Mouse (Mus musculus) gastrocnemius, postnatal 4 days (tissue): Measurements from ENCODE around the gene Rtn4rl1. TPM values are rescaled to one million over a fixed set of nuclear protein-coding genes. Genes with fewer than 3 reads are reported as not detected.
"Not testable (repeated sequence)": the region's sequence is repeated elsewhere in the genome, so short reads cannot be mapped to it uniquely, and the experiment has no call there.

ENCODE experiments used
- DNase-seq, 2 experiments: peaks; one replicate each; pipeline ENCODE4 v3.0.0; 2021 to 2022; ENCODE audit warnings: low spot score in 2 of 2, mixed read lengths in 2 of 2
- total RNA-seq, 2 experiments: library from RNA; stranded (reverse); gene quantifications; 2 replicates each; pipeline ENCODE4 v1.2.3; 2021

Gene Rtn4rl1
- total RNA-seq, 2 experiments from 2014 or later = 4.2 to 5.0 TPM

- DNase-seq = peak in 1 of 2 experiments; percentile 29
Measured at GRCm38 (mm10) chr11:75164750-75165149, 28.8 kb upstream of the Rtn4rl1 start.

- DNase-seq = peak; percentile 60 to 78
Measured at GRCm38 (mm10) chr11:75165441-75166192, 28.0 kb upstream of the Rtn4rl1 start.

GRCm38 (mm10) chr11:75166193-75166842, 27.3 kb upstream of the Rtn4rl1 start:
- peak in 1 of 2 experiments; percentile 52 for DNase-seq

- DNase-seq = peak in 1 of 2 experiments; percentile 48
Measured at GRCm38 (mm10) chr11:75166861-75167642, 26.5 kb upstream of the Rtn4rl1 start.

- peak in 1 of 2 experiments; percentile 63 for DNase-seq
Measured at GRCm38 (mm10) chr11:75167643-75168589, 25.7 kb upstream of the Rtn4rl1 start.

DNA sequence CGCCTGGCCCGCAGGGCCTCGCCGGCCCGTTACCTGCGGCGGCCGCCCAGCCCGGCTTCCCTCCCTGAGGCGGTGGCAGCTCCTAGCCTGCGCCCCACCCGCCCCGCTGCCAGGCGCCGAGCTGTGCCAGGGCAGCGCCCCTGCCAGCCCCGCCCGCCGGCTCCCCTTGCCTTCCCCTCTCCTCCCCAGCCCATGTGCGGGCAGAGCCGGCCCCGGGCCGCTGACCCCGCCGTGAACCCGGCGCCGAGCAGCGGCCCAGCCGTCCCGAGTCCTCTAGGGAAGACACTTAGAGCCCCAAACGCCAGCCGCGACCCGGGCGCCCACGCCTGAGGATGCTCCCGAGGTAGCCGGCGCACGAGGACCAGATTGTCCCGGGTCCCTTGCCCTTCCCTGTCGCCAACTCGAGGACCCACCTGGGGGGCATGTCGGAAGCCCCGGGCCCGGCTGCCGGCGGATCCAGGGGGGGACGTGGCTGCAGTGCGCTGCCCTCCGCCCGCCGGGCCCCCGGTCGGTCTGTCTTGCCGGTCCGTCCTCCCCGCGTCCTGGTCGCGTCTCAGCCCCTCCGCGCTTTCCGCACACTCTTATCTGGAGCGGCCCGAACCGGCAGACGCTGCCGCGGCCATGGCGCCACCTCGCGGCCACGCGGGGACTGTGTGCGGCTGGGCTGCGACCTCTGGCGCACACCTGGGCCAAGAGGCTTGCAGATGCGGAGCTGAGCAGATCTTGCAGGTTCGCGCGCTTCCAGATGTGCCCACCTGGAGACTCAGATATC, 24.8 kb upstream of the Rtn4rl1 start:
- peak; percentile 85 to 89 for DNase-seq

- peak in 1 of 2 experiments; percentile 37 for DNase-seq
Measured at GRCm38 (mm10) chr11:75169405-75170080, 24.0 kb upstream of the Rtn4rl1 start, which contains the start of gene Hic1. Hic1 (minus strand) TSS chr11:75169519.

DNA sequence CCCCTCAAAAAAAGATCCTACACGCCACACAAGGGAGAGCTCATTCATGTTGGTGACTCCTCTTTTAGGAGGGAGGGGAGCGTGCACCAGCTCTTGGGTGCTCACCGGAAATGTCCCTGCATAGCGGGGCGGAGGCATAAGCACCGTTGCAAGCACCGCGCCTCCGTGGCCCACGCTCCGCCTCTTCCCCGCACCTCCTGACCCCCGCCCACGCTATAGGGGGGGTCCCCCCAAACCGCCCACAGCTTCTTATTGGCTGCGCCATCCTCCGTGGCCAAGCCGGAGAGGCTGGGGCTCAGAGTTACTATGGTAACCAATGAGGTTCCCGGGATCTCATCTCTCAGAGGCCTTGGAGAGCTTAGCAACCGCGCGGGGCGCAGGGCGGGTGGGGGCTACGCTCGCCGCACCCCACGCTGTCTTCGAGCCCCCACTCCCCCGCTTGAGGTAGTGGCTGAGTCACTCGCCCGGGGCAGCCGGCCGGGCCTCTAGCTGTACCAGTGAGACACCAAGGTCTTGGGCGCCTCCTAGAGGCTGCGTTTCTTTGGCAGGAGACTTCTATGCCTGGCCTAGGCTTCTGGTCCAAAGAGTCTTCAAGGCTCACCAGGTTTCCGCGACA, 23.3 kb upstream of the Rtn4rl1 start:
- DNase-seq = peak; percentile 78 to 92

DNA sequence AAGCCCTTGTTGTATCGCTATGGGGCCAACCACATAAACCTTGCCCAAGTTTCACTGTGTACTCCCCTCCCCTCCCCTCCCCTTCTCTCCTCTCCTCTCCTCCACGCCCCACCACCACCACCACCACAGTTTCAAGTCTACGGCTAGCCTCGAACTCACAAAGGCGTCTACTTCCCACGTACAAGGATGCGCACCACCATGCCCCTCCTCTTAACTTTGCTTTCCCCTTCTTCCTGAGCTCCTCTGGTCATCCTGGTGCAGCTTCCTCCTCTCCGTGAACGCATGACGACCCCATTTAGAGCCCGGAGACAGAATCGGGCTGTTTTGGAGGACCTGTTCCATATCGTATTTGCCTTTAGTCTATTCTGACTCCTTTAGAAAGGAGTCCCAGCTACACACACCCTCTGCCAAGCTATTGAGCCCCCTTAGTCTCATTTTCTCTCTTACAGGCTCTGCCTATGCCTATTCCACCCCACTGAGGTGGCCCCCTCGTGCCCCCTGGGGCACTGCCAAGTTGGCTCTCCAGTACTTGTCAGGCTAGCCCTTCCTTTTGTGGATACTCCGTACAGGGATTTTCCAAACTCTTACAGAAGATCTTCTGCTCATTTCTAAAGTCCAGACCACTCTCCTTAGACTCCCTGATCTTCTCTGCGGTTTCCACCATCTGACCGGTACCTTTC, 22.3 kb upstream of the Rtn4rl1 start:
- DNase-seq = peak in 1 of 2 experiments; percentile 9

DNA sequence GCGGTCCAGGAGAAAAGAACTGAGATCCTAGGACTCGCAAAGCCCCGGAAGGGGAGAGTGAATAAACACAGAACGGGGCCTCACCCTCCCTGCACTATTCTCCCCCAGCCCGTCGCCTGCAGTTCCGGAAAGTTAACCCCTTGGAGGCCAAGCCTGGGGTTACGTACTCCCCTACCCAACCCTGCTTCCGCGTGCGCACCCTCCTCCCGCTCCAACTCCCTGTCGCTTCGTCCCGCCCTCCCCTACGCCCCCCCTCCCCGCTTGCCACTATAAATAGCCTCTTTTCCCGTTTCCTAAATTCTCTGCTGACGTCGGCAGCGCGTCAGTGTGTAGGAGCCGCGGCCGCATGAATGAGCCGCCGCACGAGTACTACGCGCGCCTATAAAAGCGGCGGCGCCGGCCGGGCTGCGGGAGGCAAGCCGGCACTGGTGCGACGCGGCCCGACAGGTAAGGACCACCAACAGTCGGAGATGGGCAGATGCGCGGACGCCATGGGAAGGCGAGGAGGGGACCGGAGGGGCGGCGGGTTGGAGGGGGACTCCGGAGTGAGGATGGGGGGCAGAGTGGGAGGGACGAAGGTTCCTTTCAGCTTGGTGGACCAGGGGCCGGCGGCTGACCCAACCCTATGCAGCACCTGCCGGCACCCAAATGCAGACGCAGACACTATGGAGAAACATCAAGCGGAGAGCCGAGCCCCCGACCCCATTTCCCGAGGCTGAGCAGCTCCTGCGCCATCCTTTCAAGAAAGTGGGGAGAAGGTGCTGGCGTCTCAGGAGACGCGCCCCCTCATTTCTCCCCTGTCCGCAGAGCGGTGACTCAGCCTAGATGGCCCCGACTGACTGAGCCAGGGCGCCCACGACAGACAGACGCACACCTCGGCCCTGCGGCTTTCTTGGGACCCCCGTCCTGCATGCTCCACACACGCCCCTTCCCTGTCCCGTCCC, 21.2 kb upstream of the Rtn4rl1 start:
- peak in 1 of 2 experiments; percentile 19 for DNase-seq

GRCm38 (mm10) chr11:75173095-75173798, 20.3 kb upstream of the Rtn4rl1 start:
- peak; percentile 52 to 73 for DNase-seq

DNA sequence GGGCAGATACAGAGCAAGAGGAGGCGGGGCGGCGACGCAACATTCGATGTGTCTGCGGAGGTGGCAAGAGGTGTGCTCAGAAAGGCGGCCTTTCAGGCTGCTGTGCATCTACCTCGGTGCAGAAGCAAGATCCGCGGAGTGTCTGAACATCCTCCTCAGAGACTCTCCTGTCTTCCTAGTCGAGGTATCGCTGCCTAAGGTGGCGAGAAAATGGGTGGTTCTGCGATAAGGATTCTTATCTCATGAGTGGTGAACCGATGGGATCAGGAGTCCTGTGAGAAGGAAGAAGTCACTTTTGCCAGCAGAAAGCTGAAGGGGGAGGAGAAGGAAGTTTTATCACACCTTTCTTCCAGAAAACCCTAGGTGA, 19.8 kb upstream of the Rtn4rl1 start:
- peak in 1 of 2 experiments; percentile 9 for DNase-seq

- not testable (repeated sequence) for DNase-seq
Measured at GRCm38 (mm10) chr11:75174574-75174973, 19.0 kb upstream of the Rtn4rl1 start.

DNA sequence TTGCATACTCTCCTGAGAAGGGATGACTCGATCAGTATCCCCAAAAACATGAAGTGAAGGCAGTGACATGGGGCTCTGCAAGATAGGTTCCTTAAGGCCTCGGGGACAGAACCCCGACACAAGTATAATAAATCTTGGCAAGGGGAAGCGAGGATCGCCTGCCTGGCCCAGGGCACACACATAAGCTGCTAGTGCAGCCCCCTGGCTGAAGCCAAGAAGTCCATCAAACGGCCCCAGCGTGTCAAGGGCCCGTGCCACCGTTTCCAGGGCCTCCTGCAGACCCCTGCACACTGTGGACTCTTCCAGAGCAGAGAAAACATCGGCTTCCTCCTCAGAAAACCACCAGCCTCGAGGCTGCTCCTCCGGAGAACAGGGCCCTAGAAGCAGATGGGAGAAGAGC, 15.6 kb upstream of the Rtn4rl1 start:
- DNase-seq = no peak

GRCm38 (mm10) chr11:75178672-75179208, 14.8 kb upstream of the Rtn4rl1 start, which contains the start of gene Ovca2:
Ovca2 (minus strand) TSS chr11:75178835.
- DNase-seq = peak; percentile 72 to 90
